Mouse (Mus musculus): ENCODE measurements at regions not wholly inside any gene's neighbourhood (a gene's known extent, or its start where the extent isn't known, plus 50 kb on each side); places are given as distances from the start of the nearest gene placed in this dataset.

- DNase-seq (ENCODE audit: extremely low spot score, low spot score): no peak
These were observed 2914.2 kb upstream of the Gm6569 start for GRCm38 (mm10) chr15:70920138-70920537.

- peak; percentile 40 for DNase-seq (ENCODE audit: extremely low spot score, low spot score)
These were observed 2913.5 kb upstream of the Gm6569 start for GRCm38 (mm10) chr15:70920862-70921261.
